ENCODE assay signal across 20 mouse cellular contexts in the genomic region with DNA sequence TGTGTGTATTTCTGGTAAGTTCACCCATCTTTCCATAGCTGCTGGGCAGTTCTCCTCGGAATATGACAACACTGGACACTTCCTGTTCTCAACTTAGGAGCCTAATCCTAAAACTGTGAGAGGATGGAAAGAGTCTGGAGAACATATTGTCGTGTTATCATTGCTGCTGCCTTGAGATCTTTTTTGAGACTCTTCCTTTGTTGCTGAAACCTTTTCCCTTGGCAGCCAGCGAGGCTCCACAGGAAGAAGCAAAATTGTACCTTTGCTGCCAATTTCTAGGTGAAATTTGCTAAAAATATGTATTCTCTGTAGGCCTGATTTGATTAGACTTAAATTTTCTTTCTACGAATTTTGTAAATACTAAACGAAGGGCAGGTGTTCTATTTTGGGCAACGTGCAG. TPM values are rescaled to one million over a fixed set of nuclear protein-coding genes. Genes with fewer than 3 reads are reported as not detected.
A peak's percentile ranks its signal among the peaks of the same experiment; 100 is the strongest.
DNase-seq lines count a peak whose midpoint lies in the region; ATAC-seq lines count a peak whose summit lies in the region.
"Had no signal": no experiment of that assay in that cellular context is flagged by ENCODE, and none has a peak within 500 bp of the region (broad histone marks: within the 10 kb centered on the region; RNA-seq: fewer than 3 reads in every experiment).

No protein-coding gene starts in this region.

- ATAC-seq in frontal cortex, adult (ENCODE audit: low TSS enrichment): peak; percentile 55; the same call in 1 of the 2 replicates
- ATAC-seq in granulocyte monocyte progenitor cell, adult 5-6 weeks (replicated peaks; ENCODE audit: poor library complexity, severe bottlenecking): 0 out of 2 replicates have a peak, but pooled peaks have one; percentile 20
- ATAC-seq: activated CD4-positive, CD25-positive, alpha-beta regulatory T cell, adult 4 months; CD4-positive, CD25-positive, alpha-beta regulatory T cell, adult 4 months; Patski had no signal

- no peak for DNase-seq in frontal cortex, postnatal 25 days (ENCODE audit: low spot score in 2 of 2)
- DNase-seq in brain, adult 2 months (ENCODE audit: low read depth, low spot score): peak; percentile 60
- no peak for DNase-seq in lung, postnatal 4 days
- DNase-seq in heart, postnatal 25 days (ENCODE audit: low spot score): no peak
- DNase-seq: adrenal gland, adult 2 months; adrenal gland, adult 8-10 months; adrenal gland, postnatal 10 days; adrenal gland, postnatal 14 days; adrenal gland, postnatal 25 days; adrenal gland, postnatal 36 days; B cell, adult 2 months; cerebellum, adult 11 months; cerebellum, adult 11-12 months; cerebellum, adult 18-20 months had no signal

- intact Hi-C loops in heart, postnatal 25 days (cut with DNase I): no loop called here

RNA-seq across cellular contexts. Expression of gene Tmc3, which starts 30.2 kb away (rescaled TPM):
- total RNA-seq in granulocyte monocyte progenitor cell, adult 5-6 weeks (2014; fragmentation: Nextera tagmentation): not detected in 2 replicates
- 0.04 TPM in 1 of 2 replicates, not detected in the other for total RNA-seq in granulocyte monocyte progenitor cell, adult 5-6 weeks (2017)
- under 1 TPM; 0.11 to 0.13 TPM for total RNA-seq in heart, postnatal 25 days (2021)
- total RNA-seq: MEL had no signal
